Mouse (Mus musculus): ENCODE measurements around the gene Pik3r1.

- TF ChIP-seq ZC3H11A (IDR thresholded peaks at IDR 0.05; ENCODE audit: borderline replicate concordance, low read depth, low read length) (no peak), CHD2 (IDR thresholded peaks at IDR 0.05; ENCODE audit: low read depth, low read length) (no peak), MAFK (IDR thresholded peaks at IDR 0.05; ENCODE audit: insufficient read depth, low read depth, low read length) (no peak)
These were observed 25.4 kb downstream of the Pik3r1 start for GRCm38 (mm10) chr13:101742596-101742995.

All from ES-E14 (cell line).